Mouse (Mus musculus) cerebellum, adult 8-10 months (tissue): ENCODE data around the gene Olfr1396.
"Not testable (repeated sequence)": the region's sequence is repeated elsewhere in the genome, so short reads cannot be mapped to it uniquely, and the experiment has no call there.

Experiments
- DNase-seq: peaks from one replicate; pipeline ENCODE4 v3.0.0; 2022

Olfr1396 gene

DNA sequence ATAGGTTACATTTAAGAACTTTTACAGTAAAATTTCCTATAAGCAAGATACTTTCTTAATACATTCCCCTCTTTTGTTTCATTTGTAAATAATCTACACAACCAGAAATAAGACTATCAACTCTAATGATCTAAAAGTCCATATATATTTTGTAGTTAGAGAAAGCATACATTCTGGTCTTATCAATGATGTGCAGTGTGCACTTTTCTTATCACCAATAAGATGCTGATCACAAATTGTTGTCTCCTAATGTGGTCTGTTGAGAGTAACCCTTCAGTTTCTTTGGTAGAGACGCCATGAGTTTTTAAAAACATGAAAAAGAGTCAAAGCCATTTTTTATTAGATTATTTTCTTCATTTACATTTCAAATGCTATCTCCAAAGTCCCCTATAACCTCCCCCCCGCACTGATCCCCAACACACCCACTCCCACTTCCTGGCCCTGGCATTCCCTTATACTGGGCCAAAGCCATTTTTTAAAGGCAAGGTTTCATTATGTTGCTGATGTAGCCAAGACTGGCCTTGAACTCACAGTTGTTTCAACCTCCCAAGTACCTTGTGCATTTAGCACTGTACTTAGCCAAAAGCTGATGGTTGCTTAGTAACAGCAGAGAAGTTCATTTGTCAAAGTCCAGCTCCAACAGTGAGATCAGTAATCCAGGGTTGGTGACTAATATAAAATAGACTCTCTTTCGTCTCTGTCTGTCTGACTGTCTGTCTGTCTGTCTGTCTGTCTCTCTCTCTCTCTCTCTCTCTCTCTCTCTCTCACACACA, 24.8 kb downstream of the Olfr1396 start:
- no peak for DNase-seq

DNA sequence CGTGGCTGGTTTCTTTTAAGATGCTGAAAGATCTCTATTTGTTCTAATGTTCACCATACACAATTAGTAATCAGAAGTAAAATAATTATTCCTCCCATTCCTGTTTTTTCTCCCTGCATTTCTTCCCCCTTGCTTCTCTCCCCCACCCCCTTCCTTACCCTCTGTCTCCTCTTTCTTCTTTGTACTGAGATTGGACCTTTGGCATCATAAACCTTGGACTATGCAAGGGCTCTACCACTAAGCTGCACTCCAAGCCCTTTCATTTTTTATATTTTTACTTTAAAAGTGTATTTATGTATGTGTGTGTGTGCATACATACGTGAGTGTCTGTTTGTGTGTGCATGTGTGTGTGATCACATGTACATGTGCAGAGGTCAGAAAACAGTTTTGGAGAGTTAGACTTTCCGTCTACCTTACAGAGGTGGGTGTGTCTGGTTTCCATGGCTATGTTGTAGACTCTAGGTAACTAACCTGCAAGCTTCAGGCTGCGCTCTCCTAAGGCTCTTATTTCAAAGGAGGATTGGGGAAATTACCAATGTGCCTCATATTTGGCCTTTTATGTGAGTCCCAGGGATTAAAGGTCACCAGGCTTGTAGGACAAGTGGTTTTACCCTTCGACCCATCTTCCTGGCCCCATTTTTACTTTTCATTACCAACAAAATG, 25.6 kb downstream of the Olfr1396 start:
- DNase-seq: no peak

DNA sequence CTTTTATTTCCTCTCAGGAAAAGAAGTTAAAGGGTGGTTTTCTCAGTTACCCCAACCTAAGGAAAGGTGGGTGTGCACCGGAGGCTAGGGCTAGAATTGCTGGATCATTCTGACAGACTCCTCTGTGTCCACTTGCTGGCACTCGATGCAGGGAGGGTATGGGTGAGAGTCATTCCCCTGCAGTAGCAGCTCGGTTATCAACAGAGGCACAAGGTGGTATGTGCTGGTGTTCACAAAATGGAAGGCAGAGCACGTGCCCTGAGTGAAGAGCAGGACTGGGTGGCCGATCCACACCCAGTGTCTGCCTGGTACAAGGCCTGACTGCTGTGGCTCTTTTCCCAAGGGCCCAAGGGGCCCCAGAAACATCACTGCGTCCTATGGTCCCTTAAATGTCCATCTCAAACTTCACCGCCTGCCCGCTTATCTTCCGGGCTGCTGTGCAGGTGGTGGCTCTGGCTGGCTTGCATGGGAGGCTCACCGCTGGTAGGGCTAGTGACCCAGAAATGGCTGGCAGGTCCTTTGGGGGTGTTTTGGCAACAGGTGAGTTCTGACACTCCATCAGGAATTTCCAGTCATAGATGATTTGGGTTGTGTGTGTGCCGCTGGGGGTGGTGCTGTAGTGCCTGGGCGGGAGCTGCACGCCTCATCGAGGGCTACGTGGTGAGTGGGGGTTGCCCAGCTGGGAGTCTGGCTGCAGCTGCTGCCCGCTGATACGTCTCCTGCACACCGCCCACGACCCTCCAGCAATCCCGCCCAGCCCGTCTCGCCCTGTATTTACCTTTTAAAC, 26.7 kb downstream of the Olfr1396 start:
- no peak for DNase-seq

DNA sequence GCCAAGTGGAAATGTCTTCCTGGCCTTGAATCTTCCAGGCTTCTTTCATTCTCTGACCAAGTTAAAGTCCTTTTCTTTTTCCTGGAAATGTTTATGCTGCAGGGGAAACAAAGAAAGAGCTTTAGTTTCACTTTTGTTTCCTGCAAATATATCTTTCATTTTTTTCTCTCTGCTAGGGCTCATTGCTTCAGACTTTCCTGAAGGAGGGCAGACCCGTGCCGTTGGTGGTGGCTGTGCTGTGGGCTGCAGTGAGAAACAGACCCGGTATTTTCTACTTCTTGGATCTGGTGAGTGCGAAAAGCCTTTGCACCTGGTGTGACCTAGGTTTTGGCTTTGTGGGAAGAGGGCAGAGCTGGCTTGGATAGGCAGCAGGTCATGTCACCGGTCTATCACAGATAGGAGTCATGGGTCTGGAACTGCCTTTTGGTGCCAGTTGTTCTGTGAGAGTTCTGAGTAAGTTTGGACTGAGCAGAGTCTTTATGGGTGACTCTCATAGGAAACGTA, 27.8 kb downstream of the Olfr1396 start:
- DNase-seq: no peak

DNA sequence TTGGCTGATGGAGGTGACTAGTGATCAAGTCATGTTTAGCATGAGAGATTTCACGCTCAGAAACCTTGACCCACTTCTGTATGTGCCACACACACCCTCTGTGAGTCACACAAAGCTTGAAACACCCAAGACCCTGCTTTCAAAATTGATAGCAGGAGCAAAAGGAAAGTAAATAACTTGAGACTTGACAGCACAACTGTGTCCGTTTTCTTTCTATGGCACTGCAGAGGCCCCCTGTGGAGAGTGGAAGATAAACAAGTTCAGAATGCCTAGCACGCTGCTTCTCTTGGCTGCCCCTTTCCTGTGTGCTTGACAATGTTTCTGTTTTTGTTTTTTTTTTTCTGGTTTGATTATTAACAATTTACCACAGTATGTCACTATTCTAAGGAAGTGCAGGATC, 29.8 kb downstream of the Olfr1396 start:
- DNase-seq: no peak

DNA sequence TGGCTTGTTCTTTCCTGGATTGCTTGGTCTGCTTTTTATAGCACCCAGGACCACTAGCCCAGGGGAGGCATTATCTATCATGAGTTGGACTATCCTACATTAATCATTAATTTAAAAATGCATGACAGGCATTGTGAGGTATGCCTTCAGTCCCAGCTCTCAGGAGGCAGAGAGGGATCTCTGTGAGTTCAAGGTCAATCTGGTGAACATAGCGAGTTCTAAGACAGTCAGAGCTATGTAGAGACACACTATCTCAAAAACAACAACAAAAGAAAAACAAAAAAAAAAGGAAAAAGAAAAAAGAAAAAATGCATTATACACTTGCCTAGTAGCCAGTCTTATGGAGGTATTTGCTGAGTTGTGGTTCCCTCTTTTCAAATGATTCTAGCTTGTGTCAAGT, 30.3 kb downstream of the Olfr1396 start:
- no peak for DNase-seq

DNA sequence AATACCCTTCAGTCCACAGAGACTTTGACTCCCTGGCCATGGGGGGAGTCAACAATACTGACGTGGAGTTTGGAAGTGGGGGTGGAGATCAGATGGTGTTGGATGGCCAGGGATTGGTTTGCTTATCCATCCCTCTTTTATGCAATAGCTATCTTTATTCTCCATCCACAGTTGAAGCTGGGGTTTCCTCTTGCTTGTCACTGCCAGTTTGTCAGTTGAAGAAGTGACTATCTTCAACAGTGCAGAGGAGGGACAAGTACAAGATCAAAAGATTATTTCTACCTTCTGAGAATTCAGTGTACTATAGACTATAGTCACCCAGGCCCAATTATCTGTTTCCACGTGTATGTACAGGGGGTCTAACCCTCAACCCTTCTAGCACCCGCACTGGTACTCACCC, 30.9 kb downstream of the Olfr1396 start:
- DNase-seq: no peak

DNA sequence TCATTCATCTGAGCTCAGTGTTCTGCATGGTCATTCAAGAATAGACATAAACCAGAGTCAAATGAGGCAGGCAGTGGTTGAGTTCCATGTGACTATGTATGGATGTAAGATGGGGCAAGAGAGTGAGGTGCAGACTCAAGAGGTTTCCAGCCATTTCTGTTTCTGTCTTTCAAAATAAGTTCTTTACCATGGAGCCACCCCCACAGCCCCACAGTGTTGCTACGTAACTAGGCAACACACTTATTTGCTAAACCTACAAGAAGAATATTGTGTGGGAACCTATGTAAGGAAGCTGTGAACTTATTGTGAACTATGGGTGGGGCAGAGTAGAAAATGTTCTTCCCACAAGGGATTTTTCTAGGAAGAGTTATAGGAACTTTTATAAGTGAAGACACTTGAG, 31.5 kb downstream of the Olfr1396 start:
- DNase-seq: no peak

DNA sequence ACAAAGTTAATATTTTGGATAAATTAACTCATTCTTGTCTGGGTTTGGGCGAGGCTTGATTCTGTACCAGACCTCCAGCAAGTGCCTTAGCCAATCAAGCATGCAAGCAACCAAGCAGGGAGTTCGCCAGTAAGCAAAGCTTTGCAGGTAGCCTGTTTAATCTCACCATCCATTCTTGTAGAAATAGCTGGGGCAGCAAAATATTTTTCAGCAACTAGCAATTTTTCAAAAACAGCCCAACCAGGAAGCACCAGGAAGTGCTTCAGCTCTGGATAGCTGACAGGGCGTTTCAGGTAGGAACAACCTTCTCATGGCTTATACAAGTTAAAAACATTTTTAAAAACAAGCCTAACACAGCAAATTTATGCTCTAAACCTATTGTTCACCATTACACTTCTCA, 32.8 kb downstream of the Olfr1396 start:
- no peak for DNase-seq

DNA sequence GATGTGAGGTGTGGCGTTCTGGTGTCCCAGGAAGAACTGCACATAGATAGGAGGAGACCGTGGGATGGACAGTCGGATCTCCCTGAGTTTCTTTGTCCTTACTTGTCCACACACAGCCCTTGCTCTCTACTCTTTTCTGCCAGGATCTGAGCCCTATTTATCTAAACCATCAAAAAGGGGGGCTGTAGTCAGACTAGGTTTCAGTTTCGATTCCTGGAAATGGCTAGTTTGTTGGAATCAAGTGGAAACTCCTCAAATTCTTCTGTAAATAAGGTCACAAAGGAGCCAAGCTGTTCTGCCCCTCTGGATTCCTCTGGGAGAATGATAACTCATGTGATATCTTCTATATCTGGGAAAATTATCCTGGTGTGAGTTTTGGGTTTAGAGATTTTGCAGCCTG, 33.3 kb downstream of the Olfr1396 start:
- no peak for DNase-seq

DNA sequence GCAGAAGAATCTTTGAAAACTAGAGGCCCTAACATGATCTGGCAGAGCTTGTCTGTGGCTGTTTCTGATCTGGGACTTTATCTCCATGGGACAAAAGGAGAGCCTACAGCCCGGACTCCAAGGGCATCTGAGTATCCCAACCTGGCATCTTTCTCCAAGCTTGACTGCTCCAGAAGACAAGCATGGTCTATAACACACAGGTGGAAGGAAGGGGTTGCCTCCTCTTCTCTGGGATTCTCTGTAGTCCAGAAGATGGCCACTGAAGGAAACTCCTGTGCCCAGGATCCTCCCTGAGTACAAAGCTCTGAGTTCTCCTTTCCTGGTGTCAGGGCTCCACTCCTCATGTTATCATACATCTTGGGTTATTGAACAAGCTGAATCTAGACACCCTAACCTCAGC, 34.0 kb downstream of the Olfr1396 start:
- DNase-seq: no peak

DNA sequence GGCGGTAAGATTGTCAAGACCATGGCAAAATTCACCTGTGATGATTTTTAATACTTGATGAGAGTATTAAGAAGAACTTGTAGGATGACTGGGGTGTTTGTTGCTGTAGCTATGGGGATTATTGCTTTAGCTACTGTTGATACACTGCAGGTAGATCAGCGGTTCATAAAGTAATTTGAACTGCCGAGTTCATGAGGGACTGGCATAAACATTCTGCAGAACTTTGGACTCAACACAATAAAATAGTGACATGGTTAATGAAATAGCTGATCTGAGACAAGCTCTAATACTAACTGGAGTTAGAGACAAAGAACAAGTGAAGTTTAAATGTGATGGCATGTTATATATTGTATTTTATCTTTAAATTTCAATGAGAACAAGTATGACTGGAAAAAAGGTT, 36.0 kb downstream of the Olfr1396 start:
- no peak for DNase-seq

DNA sequence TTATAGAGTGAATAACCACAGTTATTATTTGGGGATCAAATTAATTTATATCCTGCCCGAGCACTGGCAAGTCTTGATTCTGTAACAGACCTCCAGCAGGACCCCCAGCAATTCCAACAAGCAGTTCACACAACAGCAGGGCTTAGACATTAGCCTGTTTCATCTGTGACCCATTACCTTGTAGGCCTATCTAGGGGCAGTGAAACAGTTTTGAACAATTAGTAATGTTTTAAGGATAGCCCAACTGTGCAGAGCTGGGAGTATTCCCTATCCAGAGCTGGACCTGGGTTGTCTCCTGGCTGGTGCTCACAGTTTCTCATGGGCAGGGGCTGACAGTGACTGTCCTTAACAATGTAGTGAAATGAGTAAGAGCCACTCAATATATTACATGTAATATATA, 37.7 kb downstream of the Olfr1396 start:
- no peak for DNase-seq

DNA sequence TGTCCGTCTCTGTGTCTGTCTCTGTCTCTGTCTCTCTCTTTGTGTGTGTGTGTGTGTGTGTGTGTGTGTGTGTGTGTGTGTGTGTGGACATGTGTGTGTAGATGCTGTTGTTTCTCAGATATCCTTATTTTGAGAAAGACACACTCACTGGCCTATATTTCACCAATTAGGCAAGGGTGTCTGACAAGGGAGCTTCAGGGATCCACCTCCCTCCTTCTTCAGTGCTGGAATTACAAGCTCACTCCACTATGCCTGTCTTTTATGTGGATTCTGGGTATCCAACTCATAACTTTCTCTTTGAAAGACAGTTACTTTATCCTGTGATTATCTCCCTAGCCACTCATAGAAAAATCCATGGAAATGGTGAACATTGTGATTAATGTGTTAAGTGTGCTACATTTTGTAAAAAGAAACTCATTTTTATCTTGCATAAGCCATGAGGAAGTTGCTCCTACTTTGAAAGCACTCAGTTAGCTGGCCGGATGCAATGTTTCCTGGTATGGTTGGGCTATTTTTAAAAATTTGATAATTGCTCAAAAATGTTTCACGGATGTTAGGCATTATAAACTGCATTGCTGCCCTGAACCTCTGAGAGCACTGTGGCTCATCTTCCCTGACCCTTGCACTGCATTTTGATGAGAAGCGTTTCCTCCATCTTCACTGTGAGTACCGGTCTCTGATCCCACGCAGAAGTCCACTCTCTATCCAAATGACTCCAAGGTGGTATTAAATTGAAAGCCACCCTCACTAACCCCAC, 38.5 kb downstream of the Olfr1396 start, which contains the start of gene Ifi47:
Ifi47 (plus strand) TSS at position 587 of the 757 bp plus-strand sequence.
- DNase-seq: not testable (repeated sequence)

DNA sequence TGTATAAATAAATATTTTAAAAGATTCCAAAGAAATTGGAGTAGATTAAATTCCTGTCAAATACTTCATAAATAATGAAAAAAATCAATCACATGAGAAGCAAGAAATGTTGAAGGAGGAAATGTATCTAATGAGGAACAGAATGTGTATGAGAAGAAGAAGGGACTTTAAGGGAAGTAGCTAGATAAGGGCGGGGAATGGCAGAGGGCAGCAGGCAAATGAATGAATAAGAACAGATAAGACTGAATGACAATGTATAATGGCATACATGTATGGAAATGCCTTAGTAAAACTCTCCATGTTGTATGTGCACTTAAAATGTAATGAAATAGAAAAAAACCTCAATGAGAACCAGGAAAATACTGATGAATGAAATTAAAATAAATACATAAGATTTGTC, 46.3 kb downstream of the Olfr1396 start:
- no peak for DNase-seq

DNA sequence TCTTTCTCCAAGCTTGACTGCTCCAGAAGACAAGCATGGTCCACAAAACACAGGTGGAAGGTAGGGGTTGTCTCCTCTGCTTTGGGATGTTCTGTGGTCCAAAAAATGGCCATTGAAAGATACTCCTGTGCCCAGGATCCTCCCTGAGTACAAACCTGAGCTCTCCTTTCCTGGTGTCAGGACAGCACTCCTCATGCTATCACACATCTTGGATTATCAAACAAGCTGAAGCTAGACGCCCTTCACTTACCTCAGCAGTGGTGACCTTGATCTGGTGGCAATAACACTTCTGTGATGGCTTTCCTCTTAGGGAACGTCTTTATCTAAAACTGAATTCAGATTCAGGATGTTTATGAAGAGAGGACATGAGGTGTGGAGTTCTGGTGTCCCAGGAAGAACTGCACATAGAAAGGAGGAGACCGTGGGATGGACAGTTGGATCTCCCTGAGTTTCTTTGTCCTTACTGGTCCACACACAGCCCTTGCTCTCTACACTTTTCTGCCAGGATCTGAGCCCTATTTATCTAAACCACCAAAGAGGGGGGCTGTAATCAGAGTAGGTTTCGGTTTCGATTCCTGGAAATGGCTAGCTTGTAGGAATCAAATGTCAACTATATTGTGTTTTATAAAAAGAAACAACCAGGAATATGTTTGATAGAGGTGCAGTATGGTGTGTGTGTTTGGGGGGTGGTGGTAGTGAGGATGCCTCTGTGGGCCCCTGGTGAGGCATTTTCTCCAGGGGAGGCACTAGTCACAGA, 50.8 kb downstream of the Olfr1396 start, which contains the start of gene Tgtp2:
Tgtp2 (minus strand) TSS at position 494 of the 757 bp plus-strand sequence.
- DNase-seq: not testable (repeated sequence)

DNA sequence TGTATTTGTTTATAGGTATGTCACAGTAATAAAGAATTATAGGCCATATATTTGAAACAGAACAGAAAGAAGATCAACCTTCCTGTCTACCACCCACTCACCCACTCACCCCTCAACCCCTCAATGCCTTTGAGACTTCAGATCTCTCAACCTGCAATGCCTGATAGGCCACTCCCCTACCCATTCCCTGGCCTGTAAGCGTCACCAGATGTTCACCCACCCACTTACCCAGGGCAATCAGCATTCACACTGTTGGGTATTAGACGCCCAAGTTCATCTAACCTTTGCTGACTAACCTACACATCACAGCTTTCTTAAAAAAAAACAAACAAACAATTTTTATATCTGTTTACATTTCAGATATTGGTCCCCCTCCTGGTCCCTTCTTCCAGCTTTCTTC, 52.8 kb downstream of the Olfr1396 start:
- not testable (repeated sequence) for DNase-seq

DNA sequence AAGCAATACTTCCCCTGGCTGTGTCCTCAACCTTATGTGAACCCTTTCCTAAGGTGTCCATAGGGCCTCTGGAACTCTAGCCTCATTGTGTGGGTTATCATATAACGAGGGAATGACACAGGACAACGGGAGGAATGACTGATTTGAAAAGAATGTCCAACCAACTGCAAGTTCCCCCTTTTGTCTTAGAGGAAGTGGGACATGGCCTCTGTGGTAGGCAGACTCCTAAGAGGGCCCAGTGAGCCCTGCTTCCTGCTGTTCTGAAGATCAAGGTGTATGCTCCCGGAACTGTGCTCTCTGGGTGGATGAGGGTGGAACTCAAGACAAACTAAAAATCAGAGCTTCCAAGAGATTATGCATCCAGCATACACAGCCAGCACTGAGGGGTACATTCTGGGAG, 54.6 kb downstream of the Olfr1396 start:
- DNase-seq: not testable (repeated sequence)
